Mouse (Mus musculus) 3134 (cell line): ENCODE data around the gene Plxdc2.

ENCODE experiments used
- DNase-seq: peaks from one replicate; pipeline ENCODE4 v3.0.0-alpha.2; 2011; ENCODE audit warnings: low spot score; ENCODE audit not compliant: insufficient read length; ENCODE audit errors: extremely low read depth

The Plxdc2 gene

DNA sequence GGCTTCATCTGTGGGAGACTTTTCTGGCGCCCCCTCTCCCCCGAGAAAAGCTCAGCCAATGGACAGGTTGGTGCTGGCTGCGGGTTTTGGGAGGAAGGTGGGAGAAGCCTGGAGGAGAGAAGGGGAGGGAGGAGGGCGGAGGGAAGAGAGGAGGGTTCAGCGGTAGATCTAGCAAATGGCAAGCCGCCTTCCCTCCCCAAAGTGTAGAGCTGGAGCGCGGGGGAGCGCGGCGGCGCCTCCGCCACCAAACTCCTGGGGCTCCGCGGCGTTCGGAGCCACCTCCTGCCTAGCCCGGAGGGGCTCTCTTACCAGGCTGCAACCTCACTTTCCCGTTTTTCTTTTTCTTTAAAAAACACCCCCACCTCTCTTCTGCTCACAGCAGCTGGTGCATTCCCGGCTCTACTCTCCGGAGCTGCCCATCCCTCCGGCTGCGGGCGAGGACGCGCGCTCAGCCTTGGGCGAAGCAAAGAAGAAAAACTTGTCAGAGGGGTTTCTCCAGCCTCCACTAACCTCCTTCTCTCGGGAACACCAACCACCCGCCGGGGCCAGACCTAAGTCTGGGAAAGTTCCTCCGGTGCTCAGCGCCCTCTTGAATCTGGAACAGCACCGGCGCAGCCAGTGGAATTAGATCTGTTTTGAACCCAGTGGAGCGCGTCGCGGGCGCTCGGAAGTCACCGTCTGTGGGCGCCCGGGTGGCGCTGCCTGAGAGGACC, at the start of gene Plxdc2:
Gene Plxdc2 (plus strand): TSS at position 199 of the 713 bp plus-strand sequence.
- peak; percentile 2 for DNase-seq

DNA sequence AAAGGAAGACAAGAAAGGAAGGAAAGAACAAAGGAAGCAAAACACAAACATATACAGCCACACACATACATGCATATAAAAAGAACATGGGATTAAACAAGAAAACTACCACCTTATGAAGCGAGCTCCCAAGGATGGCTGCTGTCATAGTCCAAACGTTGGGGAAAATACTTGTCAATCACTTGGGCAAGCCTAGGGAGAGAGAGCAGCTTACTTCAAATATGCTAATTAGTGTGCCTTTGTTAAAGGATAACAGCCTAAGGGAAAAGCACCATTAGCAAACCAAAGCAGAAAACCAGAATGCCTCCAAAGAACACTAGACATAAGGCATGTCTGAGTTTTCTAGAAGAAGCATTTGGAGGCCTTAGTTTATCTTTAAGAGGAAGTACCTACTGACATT, 45.7 kb upstream of the Plxdc2 start:
- no peak for DNase-seq

DNA sequence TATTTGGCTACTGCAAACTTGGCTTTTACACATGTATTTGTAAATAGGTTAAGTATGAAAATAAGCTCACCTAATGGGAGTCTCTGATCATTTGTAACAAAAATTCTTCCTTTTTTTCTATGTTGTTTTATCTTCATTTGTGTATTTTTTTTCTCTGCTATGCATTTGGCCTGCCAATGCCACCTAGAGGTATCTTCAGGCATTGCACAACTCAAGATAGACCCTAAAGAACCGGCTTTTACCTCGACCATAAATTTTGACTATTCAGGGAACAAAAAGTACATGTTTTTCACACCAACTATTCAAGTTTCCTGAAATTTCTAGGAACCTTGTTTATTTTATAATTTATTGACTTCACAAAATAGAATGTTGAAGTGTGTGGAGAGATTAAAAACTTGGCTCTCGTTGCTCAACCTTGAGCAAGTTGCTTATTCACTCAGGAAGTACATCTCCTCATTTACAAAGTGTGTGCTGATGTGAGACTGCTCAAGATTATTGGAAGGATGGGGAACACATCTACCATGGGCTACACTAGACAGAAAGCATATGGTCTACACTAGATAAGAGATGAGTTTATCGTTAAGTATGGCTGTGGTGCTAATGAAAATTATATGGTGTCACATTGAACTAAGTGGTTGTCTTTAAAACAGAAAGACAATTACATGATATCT, 43.6 kb upstream of the Plxdc2 start:
- DNase-seq = no peak

DNA sequence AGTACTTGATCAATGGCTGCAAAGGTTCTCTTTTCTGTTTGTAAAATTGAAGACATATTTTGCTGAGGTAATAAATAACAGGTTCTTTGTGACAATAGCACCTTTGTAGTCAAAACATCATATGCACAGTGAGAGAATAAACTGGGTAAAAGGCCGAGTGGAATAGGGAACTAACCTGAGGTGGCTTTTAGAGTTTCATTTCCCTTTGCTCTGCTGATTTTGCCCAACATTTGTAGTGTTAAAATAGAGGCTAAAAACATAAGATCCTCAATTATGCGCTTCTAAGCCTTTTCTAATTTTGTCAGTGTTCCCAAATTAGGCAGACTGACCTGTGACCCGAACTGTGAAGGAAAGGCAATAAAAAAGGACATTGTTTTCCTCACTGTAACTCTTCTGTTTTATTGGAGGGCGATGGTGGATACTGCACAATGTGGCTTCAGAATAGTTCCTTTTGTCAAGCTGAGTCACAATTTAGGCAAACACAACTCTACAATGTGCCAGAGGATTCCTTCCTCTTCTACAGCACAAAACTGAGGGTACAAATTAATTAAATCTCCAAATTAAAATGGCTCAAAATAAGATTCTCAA, 20.8 kb upstream of the Plxdc2 start:
- DNase-seq = no peak

DNA sequence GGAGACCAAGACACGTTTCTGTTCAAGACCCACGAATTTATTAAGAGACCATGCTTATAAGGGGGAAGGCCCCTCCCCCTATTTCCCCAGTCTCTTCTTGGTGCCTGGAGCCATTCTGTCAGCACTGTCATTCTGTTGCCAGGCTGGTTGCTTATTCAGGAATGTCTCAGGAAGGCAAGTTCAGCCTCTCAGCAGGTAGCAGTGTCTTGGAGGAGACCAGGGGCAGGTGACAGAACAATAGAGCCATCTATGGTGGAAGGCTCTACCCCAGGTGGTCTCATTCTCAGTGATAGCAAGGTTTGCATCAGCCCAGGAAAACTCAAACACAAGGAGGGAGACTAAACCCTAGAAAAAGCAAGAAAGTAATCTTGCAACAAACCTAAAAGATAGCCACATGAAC, 11.5 kb upstream of the Plxdc2 start:
- DNase-seq = no peak

DNA sequence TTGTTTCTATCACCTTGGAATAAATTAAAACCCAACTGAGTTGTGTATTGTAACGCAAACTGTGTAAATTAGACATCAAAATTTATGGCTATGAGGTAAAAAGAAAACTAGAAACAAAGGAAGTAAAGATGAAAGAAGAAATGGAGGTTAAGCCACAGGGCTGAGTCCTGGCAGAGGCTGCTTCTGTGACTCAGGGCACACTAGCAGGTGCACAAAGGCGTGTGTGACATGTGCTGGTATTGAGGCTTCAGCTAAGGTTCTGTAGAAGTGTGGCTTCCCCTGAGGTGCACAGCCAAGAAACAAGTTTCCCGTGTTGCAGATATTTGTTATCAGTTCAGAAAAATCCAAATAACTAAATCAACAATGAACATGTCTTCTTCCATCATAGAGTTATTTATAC, 5.0 kb upstream of the Plxdc2 start:
- no peak for DNase-seq

DNA sequence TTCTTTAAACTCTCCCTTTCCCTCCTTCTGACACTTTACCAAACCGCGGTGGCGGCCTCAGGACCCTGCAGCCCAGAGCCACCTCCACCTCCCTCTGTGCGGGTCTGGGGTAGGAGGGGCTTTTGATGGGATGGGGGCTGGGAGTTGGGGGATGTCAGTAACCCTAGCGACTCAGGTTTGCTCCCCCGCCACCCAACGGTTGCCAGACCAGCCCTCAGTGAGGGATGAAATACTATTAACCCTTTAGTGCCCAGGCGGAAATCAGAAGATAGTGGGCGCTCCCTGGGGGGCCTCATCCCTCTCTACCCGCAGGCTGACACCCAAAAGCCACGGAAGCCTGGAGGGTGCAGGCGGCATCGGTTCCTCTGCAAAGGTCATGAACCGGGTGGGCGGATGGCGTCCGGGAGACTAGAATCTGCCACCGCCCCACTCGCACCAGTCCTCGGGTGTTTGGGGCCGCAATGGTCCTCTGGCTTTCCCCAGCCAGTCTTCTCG, 446 bp upstream of the Plxdc2 start:
- no peak for DNase-seq

DNA sequence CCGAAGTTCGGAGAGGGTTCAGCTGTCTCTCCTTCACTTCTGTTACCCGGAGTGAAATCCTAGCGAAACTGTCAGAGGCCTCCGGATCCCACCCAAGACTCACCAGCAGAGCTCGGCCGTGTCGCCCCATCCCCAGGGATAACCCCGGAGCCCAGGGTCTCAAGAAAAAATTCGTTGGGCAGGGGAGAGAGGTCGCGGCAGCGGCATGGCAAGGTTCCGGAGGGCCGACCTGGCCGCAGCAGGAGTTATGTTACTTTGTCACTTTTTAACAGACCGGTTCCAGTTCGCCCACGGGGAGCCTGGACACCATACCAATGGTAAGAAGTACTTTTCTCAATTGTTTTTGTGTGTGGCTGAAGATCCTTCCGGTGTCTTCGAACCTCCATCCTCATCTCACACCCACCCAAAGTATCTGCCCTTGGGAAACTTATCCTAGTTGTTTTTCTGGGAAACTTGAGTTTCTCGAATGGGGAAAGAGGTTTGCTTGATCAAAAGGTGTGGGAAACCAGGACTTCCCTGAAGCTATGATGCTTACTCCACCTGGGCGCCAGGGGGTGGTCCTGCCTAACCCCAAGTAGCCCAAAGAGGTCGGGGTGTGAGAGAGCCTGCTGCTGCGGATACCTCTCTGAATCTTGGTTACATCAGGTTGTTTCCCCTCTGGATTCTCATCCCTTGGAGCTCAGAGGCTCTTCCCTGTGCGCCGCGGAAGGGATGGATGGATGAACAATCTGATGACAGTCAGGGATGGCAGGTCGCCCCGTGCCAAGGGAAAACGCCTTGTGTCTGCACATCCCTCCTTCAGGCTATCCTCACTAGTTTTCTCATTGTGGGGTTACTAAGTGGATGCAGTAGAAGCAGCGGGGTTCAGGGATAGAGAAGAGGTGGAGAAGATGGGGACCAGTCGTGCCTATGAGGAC, 1.1 kb downstream of the Plxdc2 start:
- no peak for DNase-seq

DNA sequence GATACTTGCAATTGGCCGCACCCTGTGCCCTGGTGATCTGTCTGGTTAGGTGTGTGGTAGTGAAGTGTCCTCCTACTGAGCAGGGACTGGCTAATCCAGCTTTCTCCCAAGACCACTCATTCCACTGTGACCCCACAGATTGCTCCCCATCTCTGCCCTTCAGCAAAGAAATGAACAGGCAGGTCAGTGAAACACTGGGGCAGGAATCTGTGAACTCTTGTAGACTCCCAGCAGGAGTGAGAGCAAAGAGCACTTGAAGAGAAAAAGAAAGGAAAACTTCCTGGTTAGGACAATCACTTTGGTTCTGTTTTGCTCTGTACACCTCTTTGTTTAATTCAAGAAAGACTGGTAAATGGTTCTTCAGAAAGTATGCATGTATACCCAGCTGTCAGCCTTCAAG, 1.8 kb downstream of the Plxdc2 start:
- no peak for DNase-seq

DNA sequence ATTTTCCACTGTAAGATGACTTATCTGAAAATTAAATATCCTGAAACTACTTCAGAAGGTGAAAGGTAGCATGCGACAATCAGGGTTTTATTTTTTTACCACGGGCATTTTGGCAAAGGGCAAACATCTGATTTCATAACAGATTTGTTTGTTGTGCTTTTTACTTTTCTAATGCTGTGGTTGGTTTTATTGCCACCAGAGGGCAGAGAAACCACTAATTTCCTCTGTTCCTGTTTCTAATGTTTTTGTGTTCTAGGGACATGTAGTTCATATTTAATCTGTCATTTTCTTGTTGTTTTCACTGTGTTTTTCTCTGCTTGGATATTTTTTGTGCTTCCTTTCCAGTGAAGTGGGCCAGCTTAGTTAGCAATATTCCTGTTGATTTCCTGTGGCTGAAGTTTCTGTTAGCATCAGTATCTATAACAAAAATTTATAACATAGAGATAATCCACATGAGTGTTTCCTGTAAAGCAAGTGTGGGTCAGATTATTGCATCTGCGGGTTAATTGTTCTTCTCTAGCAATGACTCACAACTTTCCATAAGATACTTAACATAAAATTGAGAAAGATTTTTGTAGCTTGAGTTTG, 3.3 kb downstream of the Plxdc2 start:
- no peak for DNase-seq

DNA sequence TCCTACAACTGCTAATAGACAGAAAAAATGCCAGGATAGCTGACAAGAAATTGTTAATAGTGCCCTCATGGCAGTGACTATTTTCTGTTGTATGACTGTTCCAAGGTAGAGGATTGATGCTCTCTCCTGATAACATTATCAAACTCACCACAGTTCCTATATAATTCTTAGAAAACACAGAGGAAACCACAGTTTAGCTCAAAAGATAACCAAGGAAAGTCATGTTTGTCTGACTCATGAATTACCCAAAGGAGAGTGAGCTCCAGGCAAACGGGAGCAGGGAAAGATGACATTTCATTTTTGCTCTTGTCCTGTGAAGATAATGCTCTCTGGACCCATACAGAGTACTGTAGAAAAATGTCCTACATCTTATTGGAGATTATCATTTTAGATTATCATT, 8.6 kb downstream of the Plxdc2 start:
- DNase-seq = no peak

DNA sequence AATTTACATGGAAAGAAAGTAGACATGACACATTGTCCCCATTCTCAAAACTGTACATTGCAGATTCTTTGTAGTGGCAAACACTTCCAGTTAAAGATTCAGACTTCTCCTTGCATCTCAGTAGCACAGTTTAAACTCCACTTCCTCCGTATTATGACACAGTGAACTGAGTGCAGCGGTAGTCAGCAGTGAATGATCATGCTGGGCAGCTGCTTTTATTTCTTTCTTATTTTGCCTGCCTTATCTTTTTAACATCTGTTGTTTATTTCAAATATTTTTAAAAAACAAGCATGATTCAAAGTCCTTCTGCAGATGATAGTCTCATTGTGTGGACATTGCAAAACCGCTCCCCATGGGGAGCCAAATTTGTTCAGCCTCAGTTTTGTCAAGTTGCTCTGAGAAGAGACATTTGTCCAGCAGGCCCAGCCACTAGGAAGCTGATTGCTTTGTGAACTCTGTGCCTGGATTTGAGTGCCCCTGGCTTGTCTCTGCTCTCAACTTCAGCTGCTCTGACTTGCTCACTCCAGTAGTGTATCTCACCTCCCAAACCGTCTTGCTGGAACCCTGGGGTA, 9.8 kb downstream of the Plxdc2 start:
- DNase-seq = no peak

DNA sequence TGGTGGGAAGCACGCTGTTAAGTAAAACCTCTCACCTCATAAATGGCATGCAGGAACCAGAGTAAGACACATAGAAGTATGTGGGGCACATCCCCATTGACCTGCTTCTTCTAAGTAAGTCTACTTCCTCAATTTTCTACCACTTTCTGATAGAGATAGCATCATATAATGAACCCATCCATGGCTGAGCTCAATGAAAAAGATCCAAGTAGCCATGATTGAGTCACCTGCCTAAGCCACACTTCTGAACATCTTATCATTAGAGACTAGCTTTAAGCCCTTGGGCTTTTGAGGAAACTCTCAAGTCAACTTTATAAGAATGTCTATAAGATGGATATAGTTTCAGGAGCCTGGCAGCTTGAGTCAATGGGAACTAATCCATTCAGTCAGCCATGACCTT, 14.3 kb downstream of the Plxdc2 start:
- no peak for DNase-seq

DNA sequence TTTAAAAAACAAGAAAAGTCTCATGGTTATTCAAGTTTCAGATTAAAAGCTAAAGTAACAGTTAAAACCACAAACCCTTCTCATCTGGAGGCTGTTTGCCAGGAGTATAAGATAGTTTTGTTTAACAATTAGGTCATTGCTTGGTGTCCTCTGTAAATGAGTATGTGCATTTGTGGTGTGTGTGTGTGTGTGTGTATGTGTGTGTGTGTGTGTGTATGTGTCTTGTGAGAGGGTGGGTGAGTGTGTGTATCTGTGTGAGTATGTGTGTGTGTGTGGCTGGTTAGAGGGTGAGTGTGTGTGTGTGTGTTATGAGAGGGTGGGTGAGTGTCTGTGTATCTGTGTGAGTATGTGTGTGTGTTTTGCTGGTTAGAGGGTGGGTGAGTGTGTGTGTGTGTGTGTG, 18.2 kb downstream of the Plxdc2 start:
- no peak for DNase-seq

DNA sequence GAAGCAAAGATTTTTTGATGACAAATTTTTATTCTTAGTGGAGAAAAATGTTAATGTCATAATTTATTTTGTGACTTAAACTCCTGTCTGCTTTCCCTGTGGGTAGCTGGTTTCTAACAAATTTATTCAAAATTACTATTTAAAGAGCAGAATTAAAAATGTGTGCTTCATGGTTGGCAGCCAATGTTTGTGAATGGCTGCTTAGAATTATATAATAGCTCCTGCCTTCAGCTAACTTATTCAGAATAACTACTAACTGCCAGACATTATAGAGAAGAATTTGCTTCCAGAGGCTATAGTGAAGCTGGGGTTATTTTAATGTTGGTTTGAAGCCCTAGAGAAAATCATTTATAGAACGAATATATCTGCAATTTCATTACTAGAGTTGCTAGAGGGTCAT, 30.1 kb downstream of the Plxdc2 start:
- no peak for DNase-seq

DNA sequence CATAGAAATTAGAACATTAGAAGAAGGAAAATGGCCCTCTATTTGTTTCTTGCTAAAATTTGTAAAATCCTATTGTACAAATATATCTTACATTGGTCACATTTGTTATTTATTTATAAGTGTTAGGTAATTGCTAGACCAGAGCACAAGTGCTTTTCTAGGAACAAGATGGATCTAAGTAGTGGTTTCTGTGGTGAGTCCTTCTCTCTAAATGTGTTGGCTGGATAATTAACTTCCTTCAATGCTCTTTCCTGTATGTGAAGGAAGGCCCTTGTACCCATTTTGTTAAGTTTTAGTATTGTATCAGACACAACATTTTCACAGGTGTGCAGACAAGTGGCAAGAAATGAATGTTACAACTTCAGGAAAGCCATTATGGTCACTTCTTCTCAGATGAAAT, 30.6 kb downstream of the Plxdc2 start:
- no peak for DNase-seq

DNA sequence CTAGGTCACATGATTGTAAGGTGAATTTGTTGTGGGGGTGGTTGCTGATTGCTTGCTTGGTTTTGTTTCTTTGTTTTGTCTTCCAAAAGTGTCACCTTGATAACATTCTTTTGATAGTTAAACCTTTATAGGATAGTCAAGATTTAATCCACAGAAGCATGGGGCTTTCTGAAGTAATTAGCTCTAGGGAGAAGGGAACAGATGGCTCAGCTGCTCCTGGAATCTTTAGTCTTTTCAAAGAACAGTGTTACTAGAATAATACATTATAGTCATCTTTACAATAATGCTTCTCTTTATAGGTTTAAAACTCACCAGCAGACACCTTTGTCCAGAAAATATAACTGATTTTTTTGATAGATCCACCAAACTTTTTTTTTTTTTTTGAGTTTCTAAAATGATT, 31.7 kb downstream of the Plxdc2 start:
- no peak for DNase-seq

DNA sequence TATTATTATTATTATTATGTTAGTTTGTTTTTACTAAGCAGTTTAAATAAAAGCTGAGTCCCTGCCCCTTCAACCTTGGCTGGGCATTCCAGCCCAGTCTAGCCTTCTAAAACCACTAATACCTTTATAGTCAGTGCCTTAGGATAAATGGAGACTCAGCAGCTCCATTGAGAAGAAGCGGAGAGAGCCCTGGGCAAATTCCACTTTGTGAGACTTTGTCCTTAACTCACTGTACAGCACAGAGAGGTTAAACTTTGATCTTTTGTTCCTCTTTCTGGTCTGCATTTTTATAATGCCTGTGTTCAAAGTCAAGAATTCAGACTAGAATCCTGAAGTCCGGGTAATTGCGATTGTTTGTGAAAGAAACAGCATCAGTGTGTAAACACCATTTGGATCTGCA, 41.4 kb downstream of the Plxdc2 start:
- no peak for DNase-seq

DNA sequence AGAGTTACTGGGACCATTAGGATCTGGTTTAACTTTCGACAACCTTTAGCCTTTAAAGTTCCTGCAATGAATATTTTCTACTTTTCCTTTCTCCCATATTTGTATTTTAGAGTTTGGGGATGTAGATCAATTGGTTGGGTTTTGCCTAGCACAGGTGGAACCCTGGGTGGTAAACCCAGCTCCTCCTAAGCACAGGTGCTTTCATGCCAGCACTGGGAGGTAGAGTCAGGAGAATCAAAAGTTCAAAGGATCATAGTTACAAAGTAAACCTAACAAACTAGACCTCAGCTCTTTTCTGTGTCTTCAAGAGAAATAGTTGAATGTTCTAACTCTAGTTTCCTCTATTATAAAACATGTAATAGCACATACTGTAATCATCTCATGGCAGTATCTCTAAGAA, 41.9 kb downstream of the Plxdc2 start:
- no peak for DNase-seq

DNA sequence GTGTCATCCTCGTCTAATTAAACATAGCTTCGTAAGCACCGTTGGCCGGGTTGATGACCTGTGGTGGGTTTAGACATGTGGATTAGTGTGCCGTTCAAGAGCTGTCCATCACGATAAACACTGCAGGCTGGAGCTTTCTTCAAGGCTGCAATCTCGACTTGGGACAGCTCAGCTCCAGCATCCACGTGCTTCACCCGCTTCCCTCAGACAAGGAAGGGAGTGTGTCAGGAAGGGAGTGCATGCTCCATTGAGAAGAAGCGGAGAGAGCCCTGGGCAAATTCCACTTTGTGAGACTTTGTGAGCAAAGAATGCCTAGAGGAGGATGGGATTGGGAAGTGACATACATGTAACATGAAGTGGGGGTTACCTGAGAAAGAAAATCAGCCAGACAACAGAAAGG, 42.8 kb downstream of the Plxdc2 start:
- DNase-seq = no peak
